Mouse (Mus musculus) spleen, postnatal 14 days (tissue): ENCODE results near the gene Mvb12a.
"Not testable (repeated sequence)": the region's sequence is repeated elsewhere in the genome, so short reads cannot be mapped to it uniquely, and the experiment has no call there.

Experiments
- DNase-seq, 2 experiments: peaks; one replicate each; pipeline ENCODE4 v3.0.0; 2021 to 2022; ENCODE audit warnings: low spot score in 2 of 2

Mvb12a gene

GRCm38 (mm10) chr8:71542632-71543343, at the start of gene Mvb12a:
Gene Mvb12a (plus strand): TSS chr8:71542922.
- DNase-seq = peak; percentile 80 to 87

DNA sequence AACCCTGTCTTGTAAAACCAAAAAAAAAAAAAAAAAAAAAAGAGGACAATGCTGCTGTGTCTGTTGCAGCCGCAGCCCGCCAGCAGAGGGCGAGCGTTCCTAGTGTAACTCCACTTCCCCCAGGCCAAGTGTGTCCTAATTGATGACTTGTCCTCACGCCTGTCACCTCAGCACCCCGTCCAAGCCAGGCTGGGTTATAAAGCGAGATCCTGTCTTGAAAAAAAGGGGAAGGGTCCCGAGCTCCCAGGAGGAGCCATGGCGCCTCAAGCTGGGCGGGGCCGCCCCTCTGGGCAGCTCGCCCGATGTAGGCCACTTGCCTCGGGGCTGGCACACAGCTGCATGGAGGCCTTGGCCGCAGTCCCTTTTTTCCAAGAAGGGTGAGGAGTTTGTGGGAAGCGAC, 47.7 kb upstream of the Mvb12a start:
- DNase-seq = peak; percentile 61 to 79

DNA sequence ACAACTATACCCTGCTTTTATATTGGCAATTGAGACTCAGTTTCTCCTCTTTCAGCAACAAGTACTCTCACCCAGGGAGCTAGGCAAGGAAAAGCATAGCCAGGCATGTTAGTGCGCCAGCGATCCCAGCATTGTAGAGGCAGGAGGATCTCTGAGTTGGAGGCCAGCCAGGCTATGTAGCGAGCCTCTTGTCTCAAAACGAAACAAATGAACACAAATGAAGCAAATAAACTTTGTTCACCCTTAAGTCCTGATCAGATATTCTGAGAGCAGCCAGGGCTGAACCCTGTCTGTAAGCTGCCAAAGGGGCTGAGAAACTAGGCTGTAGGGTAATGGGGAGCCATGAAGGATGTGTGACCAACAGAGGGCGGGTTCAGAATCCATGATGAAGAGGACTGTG, 46.9 kb upstream of the Mvb12a start:
- DNase-seq = no peak

GRCm38 (mm10) chr8:71496481-71496880, 46.2 kb upstream of the Mvb12a start:
- DNase-seq = no peak

GRCm38 (mm10) chr8:71497077-71497645, 45.6 kb upstream of the Mvb12a start:
- DNase-seq = no peak

GRCm38 (mm10) chr8:71497881-71498501, 44.7 kb upstream of the Mvb12a start:
- DNase-seq = no peak

GRCm38 (mm10) chr8:71498816-71499690, 43.7 kb upstream of the Mvb12a start:
- DNase-seq = no peak

DNA sequence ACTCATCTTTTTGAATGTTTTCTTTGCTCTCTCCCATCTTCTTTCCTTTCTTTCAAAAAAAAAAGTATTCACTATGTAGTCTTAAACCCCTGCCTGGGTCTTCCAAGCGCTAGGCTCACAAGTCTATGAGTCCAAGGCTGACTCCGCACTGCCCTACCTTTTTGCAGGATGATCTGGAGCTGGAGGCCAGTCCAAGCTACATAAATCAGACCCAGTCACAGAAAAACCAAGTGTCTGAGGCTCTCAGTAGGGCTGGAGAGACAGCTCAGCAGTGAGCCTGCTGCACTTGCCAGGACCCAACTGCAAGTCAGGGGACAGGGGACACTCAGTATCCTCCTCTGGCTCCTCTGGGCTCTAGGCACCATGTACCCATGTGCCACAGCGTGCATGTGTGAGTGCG, 38.4 kb upstream of the Mvb12a start:
- DNase-seq = no peak

DNA sequence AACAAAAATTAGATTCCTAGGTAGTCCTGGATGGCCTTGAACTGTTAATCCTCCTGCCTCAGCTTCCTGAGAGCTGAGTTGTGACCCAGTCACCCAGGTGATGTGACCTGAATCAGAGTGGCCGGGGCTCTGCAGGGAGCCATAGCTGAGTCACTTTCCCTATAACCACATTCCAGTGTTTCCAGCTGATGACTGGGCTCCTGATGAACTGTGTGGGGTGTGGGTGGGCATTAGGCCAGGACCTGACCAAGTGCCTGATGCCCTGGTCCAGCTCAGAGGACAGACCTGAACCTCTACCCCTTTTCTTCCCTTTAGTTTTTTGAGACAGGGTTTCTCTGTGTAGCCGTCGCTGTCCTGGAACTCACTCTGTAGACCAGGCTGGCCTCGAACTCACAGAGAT, 37.4 kb upstream of the Mvb12a start:
- DNase-seq = no peak

GRCm38 (mm10) chr8:71505979-71506378, 36.7 kb upstream of the Mvb12a start:
- DNase-seq = no peak

GRCm38 (mm10) chr8:71507589-71508104, 35.1 kb upstream of the Mvb12a start:
- DNase-seq = no peak

GRCm38 (mm10) chr8:71509316-71509715, 33.4 kb upstream of the Mvb12a start:
- DNase-seq = no peak

- no peak for DNase-seq
Observed at GRCm38 (mm10) chr8:71511644-71512043, 31.1 kb upstream of the Mvb12a start, which contains the start of gene Plvap. Gene Plvap (minus strand): TSS chr8:71511752.

GRCm38 (mm10) chr8:71513018-71513754, 29.5 kb upstream of the Mvb12a start:
- DNase-seq = no peak

GRCm38 (mm10) chr8:71515043-71515442, 27.7 kb upstream of the Mvb12a start:
- DNase-seq = no peak

DNA sequence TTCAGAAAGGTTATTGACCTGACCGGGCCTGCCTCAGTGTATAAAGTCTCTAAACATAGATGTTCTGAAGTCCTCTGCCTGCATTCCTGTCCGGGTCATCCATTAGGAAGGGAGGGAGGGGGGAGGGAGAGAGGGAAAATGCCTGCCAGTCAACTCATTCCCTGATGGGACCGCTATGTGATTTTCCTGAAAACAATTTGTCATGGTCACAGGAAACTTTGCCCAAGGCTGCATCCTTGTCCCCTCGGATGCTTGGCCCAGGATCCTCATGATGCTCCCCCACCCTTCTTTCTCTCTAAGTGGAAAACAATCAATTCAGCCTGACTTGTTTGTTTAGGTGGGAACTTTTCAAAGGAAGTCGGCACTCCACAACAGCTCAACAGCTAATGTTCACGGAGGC, 25.9 kb upstream of the Mvb12a start:
- no peak for DNase-seq

GRCm38 (mm10) chr8:71519037-71519825, 23.5 kb upstream of the Mvb12a start:
- DNase-seq = not testable (repeated sequence)

DNA sequence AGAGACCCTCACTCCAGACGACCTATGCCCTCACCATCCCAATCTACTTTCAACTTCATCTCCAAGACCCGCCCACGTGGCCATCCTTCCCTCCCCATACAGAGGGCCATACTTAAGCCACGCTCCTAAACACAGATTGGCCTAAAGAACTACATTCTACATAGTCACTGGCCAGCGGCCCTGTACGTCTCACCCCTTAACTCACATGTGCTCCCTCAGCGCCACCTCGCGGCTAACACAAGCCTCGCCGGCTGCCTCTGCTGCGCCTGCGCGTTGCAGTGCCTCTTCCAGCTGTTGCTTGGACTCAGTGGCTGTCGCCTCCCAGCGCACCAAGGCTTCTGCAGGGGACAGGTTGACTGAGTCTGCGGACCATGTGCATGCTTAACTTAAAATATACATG, 21.1 kb upstream of the Mvb12a start:
- DNase-seq = peak; percentile 88 to 91

DNA sequence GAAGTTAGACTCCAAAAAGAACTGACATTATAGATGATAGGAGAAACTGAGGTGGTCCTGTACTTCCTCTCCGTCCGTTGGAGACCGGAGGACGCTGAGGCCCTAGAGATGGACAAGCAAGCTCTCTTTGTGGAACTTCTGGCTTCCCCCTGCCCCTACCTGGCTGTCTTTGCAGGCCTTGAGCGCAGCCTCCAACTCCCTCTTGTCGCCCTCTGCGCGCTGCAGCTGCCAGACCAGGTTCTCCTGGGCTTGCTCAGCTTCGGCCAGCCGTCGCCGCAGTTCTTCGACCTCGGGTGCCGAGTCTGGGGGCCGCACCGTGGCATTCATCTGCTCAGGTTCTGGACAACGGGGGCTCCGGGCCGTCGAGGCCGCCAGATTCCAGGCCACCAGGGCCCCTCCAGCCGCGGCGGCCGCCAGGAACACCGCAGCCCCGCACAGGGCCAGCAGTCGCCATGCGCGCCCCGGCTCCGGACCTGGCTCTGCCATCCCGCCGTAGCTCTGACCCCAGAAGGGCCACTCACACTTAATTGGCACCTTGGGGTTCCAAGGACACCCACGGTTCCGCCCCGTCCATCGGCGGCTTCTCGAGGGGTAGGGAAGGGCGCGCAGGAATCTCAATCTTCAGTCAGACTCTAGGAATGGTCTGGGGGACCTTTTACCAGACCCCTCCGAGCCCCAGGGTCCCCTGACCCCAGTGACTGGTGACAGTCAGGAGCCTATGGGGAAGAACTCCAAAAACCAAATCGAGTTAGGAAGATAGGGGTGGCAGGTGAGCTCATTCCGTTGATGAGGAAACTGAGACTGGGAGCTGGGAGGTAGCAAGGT, 17.3 kb upstream of the Mvb12a start, which contains the start of gene Ccdc194:
TSS of gene Ccdc194 (minus strand) at position 486 of the 825 bp plus-strand sequence.
- no peak for DNase-seq
